Mouse (Mus musculus) ES-E14 (cell line): ENCODE measurements around the gene Gpsm3. TPM values are rescaled to one million over a fixed set of nuclear protein-coding genes. Genes with fewer than 3 reads are reported as not detected.

Experiments used
- DNase-seq: peaks from one replicate; pipeline ENCODE4 v3.0.0-alpha.2; 2013; ENCODE audit warnings: low read depth, low spot score
- H3K27ac ChIP-seq: 2 replicates; pipeline ENCODE4 v1.5.1; 2012; ENCODE audit warnings: low read depth, mild to moderate bottlenecking, low read length, moderate library complexity, mixed read lengths; ENCODE audit not compliant: poor library complexity, insufficient read depth, severe bottlenecking
- H3K36me3 ChIP-seq: 2 replicates; pipeline ENCODE4 v1.6.1; 2012; ENCODE audit warnings: mild to moderate bottlenecking, low read length, moderate library complexity, mixed read lengths; ENCODE audit not compliant: control insufficient read depth, poor library complexity, insufficient read depth, severe bottlenecking
- H3K4me1 ChIP-seq, 2 experiments: fragments of 150-350 bp in 1 of 2; sonication (generic) in 1 of 2; 2 replicates each; pipeline ENCODE4 v1.6.1; 2012; ENCODE audit warnings: low read length in 2 of 2, mild to moderate bottlenecking in 1 of 2, mixed read lengths in 1 of 2; ENCODE audit not compliant: control insufficient read depth in 2 of 2, insufficient read depth in 2 of 2, poor library complexity in 1 of 2
- H3K4me3 ChIP-seq, 2 experiments: fragments of 150-350 bp in 1 of 2; sonication (generic) in 1 of 2; 2 replicates each; pipeline ENCODE4 v1.5.1; 2012; ENCODE audit warnings: low read length in 2 of 2, low read depth in 1 of 2, mild to moderate bottlenecking in 1 of 2, mixed read lengths in 1 of 2; ENCODE audit not compliant: insufficient read depth in 1 of 2, poor library complexity in 1 of 2, severe bottlenecking in 1 of 2
- H3K9ac ChIP-seq: 2 replicates; pipeline ENCODE4 v1.6.1; 2012; ENCODE audit warnings: low read depth, mild to moderate bottlenecking, low read length, mixed read lengths; ENCODE audit not compliant: poor library complexity, insufficient read depth, severe bottlenecking
- H3K9me3 ChIP-seq: fragments of 150-350 bp; sonication (generic); 2 replicates; pipeline ENCODE4 v1.6.1; 2012; ENCODE audit warnings: low read depth, mild to moderate bottlenecking, low read length; ENCODE audit not compliant: control insufficient read depth, insufficient read depth
- CHD2 ChIP-seq: IDR thresholded peaks from 2 replicates; pipeline ENCODE4 v1.6.1; 2014; ENCODE audit warnings: mild to moderate bottlenecking, low read depth, low read length, inconsistent platforms
- HCFC1 ChIP-seq: IDR thresholded peaks from 2 replicates; pipeline ENCODE4 v1.6.1; 2012; ENCODE audit warnings: low read length, inconsistent platforms, borderline replicate concordance; ENCODE audit not compliant: insufficient read depth
- MAFK ChIP-seq: IDR thresholded peaks from 2 replicates; pipeline ENCODE4 v1.6.1; 2014; ENCODE audit warnings: mild to moderate bottlenecking, low read depth, low read length, inconsistent platforms; ENCODE audit not compliant: insufficient read depth
- ZC3H11A ChIP-seq: IDR thresholded peaks from 2 replicates; pipeline ENCODE4 v1.6.1; 2012; ENCODE audit warnings: low read depth, mild to moderate bottlenecking, inconsistent platforms, low read length, borderline replicate concordance
- ZNF384 ChIP-seq: IDR thresholded peaks from 2 replicates; pipeline ENCODE4 v1.6.1; 2012; ENCODE audit warnings: low read depth, low read length, inconsistent platforms
- in situ Hi-C, 2 experiments: fragments of 600-800 bp; cut with MboI; formaldehyde crosslinking; loops; one replicate each; pipeline ENCODE4 v1.15.1; 2025; ENCODE audit warnings: low sequenced_read_pairs in 2 of 2, inconsistent platforms in 1 of 2; ENCODE audit not compliant: unreplicated experiment in 2 of 2
- total RNA-seq: library from RNA; depleted of rRNA; stranded (reverse); fragments of 300-350 nt; gene quantifications from 2 replicates; pipeline ENCODE4 v1.2.3, GENCODE M21; 2012

The Gpsm3 gene
- total RNA-seq, 1 experiment, result 5.8 TPM

DNA sequence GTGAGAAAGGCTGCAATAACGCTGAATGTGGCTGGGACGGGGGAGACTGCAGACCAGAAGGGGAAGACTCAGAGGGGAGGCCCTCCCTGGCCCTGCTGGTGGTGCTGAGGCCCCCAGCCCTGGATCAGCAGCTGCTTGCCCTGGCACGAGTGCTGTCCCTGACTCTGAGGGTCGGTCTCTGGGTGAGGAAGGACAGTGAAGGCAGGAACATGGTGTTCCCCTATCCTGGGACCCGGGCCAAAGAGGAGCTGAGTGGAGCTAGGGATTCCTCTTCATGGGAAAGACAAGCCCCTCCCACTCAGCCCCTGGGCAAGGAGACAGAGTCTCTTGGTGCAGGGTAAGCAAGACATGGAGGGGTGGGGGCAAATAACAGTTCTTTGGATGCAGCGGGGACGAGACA, 6.2 kb upstream of the Gpsm3 start:
- Histone ChIP-seq H3K4me1 (peaks cover 2 to 5% of the 10 kb centered on the region in 2 experiments; a peak in 1 of 4 replicates), H3K27ac (no peak overlapping the region), H3K9ac (no peak overlapping the region), H3K9me3 (no peaks in the 10 kb centered on the region), H3K36me3 (no peaks in the 10 kb centered on the region), H3K4me3 (no peak overlapping the region)
- no peak for TF ChIP-seq HCFC1
- no peak for TF ChIP-seq MAFK
- no peak for TF ChIP-seq ZNF384
- no peak for TF ChIP-seq ZC3H11A
- no peak for TF ChIP-seq CHD2
- DNase-seq, result no peak
- in situ Hi-C loops, result no loop called here

DNA sequence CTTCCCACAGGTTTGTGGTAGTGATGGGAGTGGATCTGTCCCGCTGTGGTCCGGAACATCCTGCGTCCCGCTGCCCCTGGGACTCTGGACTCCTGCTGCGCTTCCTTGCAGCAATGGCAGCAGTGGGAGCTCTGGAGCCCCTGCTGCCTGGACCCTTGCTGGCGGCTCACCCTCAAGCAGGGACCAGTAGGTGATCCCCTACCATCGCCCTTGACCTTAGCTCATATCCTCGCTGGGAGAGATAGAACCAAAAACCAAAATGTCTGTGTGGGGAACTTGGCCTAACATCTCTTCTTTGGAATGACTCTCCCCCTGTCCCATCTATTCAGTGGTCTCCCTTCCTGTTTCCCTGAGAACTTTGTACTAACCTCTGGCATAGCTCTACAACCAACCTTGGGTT, 5.8 kb upstream of the Gpsm3 start:
- H3K4me3 ChIP-seq, result no peak overlapping the region
- DNase-seq, result no peak
- no peak overlapping the region for H3K9ac ChIP-seq
- no peak overlapping the region for H3K27ac ChIP-seq
- H3K4me1 ChIP-seq, result peaks cover 6 to 7% of the 10 kb centered on the region in 2 experiments; a peak in 3 of 4 replicates
- in situ Hi-C loops, result no loop called here
- H3K36me3 ChIP-seq, result no peaks in the 10 kb centered on the region
- no peaks in the 10 kb centered on the region for H3K9me3 ChIP-seq
- TF ChIP-seq ZC3H11A (no peak), HCFC1 (no peak), MAFK (no peak), CHD2 (no peak)

DNA sequence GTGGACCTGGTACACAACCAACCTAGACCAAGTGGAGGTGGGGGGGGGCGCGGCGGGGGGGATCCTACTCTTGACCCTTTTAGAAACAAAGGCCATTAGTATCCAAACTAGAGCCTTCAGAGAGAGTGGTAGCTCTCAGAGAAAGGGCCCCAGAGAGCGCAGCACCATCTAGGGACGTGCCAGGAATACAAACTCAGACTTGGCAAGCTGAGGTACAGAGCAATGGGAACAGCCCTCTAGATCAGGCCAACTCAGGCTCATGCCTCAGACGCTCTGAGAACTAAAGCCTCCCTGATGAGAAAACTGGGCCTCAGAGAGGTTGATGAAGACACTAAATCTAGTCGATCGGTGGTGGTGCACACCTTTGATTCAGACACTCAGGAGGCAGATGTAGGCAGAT, 4.5 kb upstream of the Gpsm3 start:
- no peak overlapping the region for H3K27ac ChIP-seq
- no peaks in the 10 kb centered on the region for H3K36me3 ChIP-seq
- in situ Hi-C loops, result no loop called here
- H3K9me3 ChIP-seq, result no peaks in the 10 kb centered on the region
- no peak overlapping the region for H3K4me3 ChIP-seq
- no peak for TF ChIP-seq MAFK
- TF ChIP-seq CHD2, result no peak
- no peak for TF ChIP-seq ZC3H11A
- TF ChIP-seq HCFC1, result no peak
- TF ChIP-seq ZNF384, result no peak
- H3K4me1 ChIP-seq, result peaks cover 10 to 16% of the 10 kb centered on the region in 2 experiments
- no peak overlapping the region for H3K9ac ChIP-seq
- no peak for DNase-seq

DNA sequence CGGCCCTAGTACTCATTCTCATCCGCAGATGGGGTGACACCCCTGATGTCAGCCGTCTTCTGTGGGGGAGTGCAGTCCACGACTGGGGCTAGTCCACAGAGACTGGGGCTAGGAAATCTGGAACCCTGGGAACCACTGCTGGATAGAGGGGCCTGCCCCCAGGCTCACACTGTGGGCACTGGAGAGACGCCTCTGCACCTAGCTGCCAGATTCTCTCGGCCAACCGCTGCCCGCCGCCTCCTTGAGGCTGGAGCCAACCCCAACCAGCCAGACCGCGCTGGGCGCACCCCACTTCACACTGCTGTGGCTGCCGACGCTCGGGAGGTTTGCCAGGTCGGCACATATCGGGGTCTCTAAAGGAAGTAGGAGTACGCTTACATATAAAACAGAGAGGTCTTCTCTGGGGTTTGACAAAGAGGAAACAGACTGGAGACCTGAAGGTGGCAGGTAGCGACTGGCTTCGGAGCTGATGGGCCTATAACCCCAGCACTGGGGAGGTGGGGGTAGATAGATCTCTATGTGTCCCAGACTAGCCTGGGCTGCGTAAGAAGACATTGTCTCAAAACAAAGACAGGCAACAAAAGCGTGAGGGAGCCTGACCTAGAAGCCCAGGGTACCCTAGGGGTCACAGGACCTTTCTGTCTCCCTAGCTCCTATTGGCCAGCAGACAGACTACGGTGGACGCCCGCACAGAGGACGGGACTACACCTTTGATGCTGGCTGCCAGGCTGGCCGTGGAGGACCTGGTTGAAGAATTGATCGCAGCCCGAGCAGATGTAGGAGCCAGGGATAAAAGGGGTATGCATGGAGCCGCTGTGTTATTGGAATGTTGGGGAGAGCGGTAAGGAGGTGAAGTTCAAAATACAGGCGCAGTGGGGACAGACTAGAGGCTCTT, 3.5 kb upstream of the Gpsm3 start:
- H3K4me1 ChIP-seq, result peaks cover 15 to 25% of the 10 kb centered on the region in 2 experiments
- H3K36me3 ChIP-seq, result no peaks in the 10 kb centered on the region
- peak overlapping the region; percentile 91 to 95 for H3K4me3 ChIP-seq

More for the DNA sequence above, 3.5 kb upstream of the Gpsm3 start:
- TF ChIP-seq ZC3H11A, result no peak
- no peak for TF ChIP-seq ZNF384
- TF ChIP-seq CHD2, result no peak
- TF ChIP-seq HCFC1, result no peak
- no peak for TF ChIP-seq MAFK
- Histone ChIP-seq H3K27ac (peak overlapping the region; percentile 90; the same call in 1 of the 2 replicates), H3K9me3 (no peaks in the 10 kb centered on the region), H3K9ac (peak overlapping the region; percentile 77)
- DNase-seq, result no peak
- in situ Hi-C loops, result no loop called here
